Mouse (Mus musculus) testis, adult 2 months (tissue): ENCODE measurements around the gene Fam83e.

Source experiments
- CTCF ChIP-seq: fragments of 200-500 bp; IDR thresholded peaks from 2 replicates; pipeline ENCODE4 v1.5.1; 2012; ENCODE audit warnings: low read depth, mild to moderate bottlenecking, inconsistent platforms, low read length, moderate library complexity; ENCODE audit not compliant: control insufficient read depth, insufficient read depth, insufficient replicate concordance
- POLR2A ChIP-seq: fragments of 200-500 bp; IDR thresholded peaks from 2 replicates; pipeline ENCODE4 v1.6.1; 2012; ENCODE audit warnings: low read depth, mild to moderate bottlenecking, inconsistent platforms, low read length, moderate library complexity; ENCODE audit not compliant: control insufficient read depth

DNA sequence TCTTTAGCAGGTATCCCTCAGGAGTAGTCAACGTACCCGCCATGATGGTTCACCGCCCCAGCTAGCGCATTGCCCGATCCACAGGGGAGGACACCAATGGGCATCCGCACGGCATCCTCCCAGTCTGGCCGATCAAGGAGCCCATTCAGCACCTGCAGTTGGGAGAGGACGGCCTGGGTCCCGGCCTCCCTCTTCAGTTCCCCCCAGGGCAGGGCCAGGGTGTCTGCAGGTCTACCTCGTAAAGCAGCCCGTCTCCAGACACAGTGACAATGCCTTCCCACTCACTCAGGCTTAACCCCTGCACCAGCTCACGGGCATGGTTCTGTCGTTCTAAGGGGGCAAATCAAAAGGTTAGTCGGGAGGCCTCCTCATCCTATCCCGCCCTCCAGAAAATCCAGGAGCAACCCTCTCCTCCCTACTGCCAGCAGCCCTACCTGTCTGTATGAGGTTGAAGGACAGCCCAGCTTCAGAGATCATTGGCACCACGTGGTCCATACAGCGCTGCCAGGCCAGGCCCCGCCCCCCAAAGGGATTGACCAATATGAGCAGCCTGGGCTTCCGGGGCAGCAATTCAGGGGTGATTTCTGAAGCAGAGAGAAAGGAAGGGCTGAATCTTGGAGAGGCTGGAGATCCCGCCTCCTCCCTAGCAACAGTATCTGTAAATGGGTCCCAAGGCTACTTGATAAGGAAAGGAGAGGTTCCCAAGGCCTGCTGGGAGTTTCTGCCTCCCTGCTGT, 8.8 kb upstream of the Fam83e start:
- TF ChIP-seq POLR2A, result no peak
- TF ChIP-seq CTCF, result no peak
